Mouse (Mus musculus) left cerebral cortex, adult 9 months (tissue): Measurements from ENCODE around the gene 4930404N11Rik.

ENCODE experiments used
- DNase-seq, 2 experiments: peaks; one replicate each; pipeline ENCODE4 v3.0.0; 2022; ENCODE audit warnings: low spot score in 2 of 2

The 4930404N11Rik gene

GRCm38 (mm10) chr10:81379809-81380378, 14.3 kb upstream of the 4930404N11Rik start:
- DNase-seq, result no peak

GRCm38 (mm10) chr10:81379183-81379553, 13.6 kb upstream of the 4930404N11Rik start:
- no peak for DNase-seq

GRCm38 (mm10) chr10:81378553-81379182, 13.1 kb upstream of the 4930404N11Rik start:
- peak; percentile 99 to 100 for DNase-seq

GRCm38 (mm10) chr10:81377793-81378552, 12.4 kb upstream of the 4930404N11Rik start, which contains the start of gene Fzr1:
Gene Fzr1 (minus strand): TSS chr10:81378516.
- DNase-seq, result no peak

- no peak for DNase-seq
These were observed 11.7 kb upstream of the 4930404N11Rik start for GRCm38 (mm10) chr10:81377362-81377664.

GRCm38 (mm10) chr10:81376561-81377361, 11.1 kb upstream of the 4930404N11Rik start:
- no peak for DNase-seq

- DNase-seq, result no peak
These were observed 9.7 kb upstream of the 4930404N11Rik start for GRCm38 (mm10) chr10:81375322-81375721.

- no peak for DNase-seq
These were observed 1.5 kb upstream of the 4930404N11Rik start for GRCm38 (mm10) chr10:81367207-81367495.

GRCm38 (mm10) chr10:81366477-81367206, 1.0 kb upstream of the 4930404N11Rik start:
- DNase-seq, result no peak

GRCm38 (mm10) chr10:81365073-81365472, 543 bp downstream of the 4930404N11Rik start:
- DNase-seq, result peak in 1 of 2 experiments; percentile 70

- no peak for DNase-seq
These were observed 950 bp downstream of the 4930404N11Rik start for GRCm38 (mm10) chr10:81364666-81365065.

- no peak for DNase-seq
These were observed 1.9 kb downstream of the 4930404N11Rik start for GRCm38 (mm10) chr10:81363436-81364346.

GRCm38 (mm10) chr10:81362336-81362949, 3.2 kb downstream of the 4930404N11Rik start:
- DNase-seq, result no peak

GRCm38 (mm10) chr10:81360721-81361120, 4.9 kb downstream of the 4930404N11Rik start:
- no peak for DNase-seq

- DNase-seq, result no peak
These were observed 6.8 kb downstream of the 4930404N11Rik start for GRCm38 (mm10) chr10:81358841-81359240.

GRCm38 (mm10) chr10:81358209-81358608, 7.4 kb downstream of the 4930404N11Rik start:
- DNase-seq, result no peak

GRCm38 (mm10) chr10:81356991-81357844, 8.4 kb downstream of the 4930404N11Rik start, which contains the start of gene Mfsd12:
Gene Mfsd12 (plus strand): TSS chr10:81357491.
- DNase-seq, result peak in 1 of 2 experiments; percentile 88

GRCm38 (mm10) chr10:81356352-81356990, 9.1 kb downstream of the 4930404N11Rik start:
- DNase-seq, result no peak

GRCm38 (mm10) chr10:81355533-81355932, 10.1 kb downstream of the 4930404N11Rik start:
- DNase-seq, result no peak
